Mouse (Mus musculus) liver, embryonic 14.5 days (tissue): ENCODE data around the gene Tmcc3. TPM values are rescaled to one million over a fixed set of nuclear protein-coding genes. Genes with fewer than 3 reads are reported as not detected.

Experiments used
- ATAC-seq: fragments of 200-750 bp; cut with Nextera tagmentation; 2 replicates; pipeline ENCODE4 v1.8.0; 2017; ENCODE audit warnings: moderate number of reproducible peaks, mild to moderate bottlenecking, moderate library complexity; ENCODE audit not compliant: insufficient read depth
- DNase-seq, 3 experiments: peaks; one replicate each; pipeline ENCODE4 v3.0.0-alpha.2; 2012 to 2013; ENCODE audit warnings: low read depth in 3 of 3, low spot score in 3 of 3
- H3K27ac ChIP-seq: fragments of 300-500 bp; sonication (generic); 2 replicates; pipeline ENCODE4 v1.5.1; 2014; ENCODE audit warnings: moderate library complexity, mild to moderate bottlenecking, control low read depth, inconsistent platforms
- H3K27me3 ChIP-seq: fragments of 300-500 bp; sonication (generic); 2 replicates; pipeline ENCODE4 v1.6.1; 2014; ENCODE audit warnings: mild to moderate bottlenecking, low read length, moderate library complexity; ENCODE audit not compliant: control insufficient read depth, insufficient read depth
- H3K36me3 ChIP-seq: fragments of 300-500 bp; sonication (generic); replicated peaks from 2 replicates; pipeline ENCODE4 v1.6.1; 2014; ENCODE audit warnings: low read depth; ENCODE audit not compliant: control insufficient read depth, insufficient read depth
- H3K4me1 ChIP-seq, 2 experiments: fragments of 200-500 bp in 1 of 2; fragments of 300-500 bp in 1 of 2; sonication (generic) in 1 of 2; replicated peaks; 2 replicates each; pipeline ENCODE4 v1.6.1; 2012 to 2014; ENCODE audit warnings: antibody characterized with exemption in 1 of 2, inconsistent platforms in 1 of 2, low read length in 1 of 2; ENCODE audit not compliant: control insufficient read depth in 2 of 2, insufficient read depth in 2 of 2
- H3K4me2 ChIP-seq: fragments of 300-500 bp; sonication (generic); 2 replicates; pipeline ENCODE4 v1.6.1; 2014; ENCODE audit warnings: low read depth, mild to moderate bottlenecking, control low read depth, moderate library complexity
- H3K4me3 ChIP-seq, 2 experiments: fragments of 200-500 bp in 1 of 2; fragments of 300-500 bp in 1 of 2; sonication (generic) in 1 of 2; 2 replicates each; pipeline ENCODE4 v1.5.1; 2012 to 2014; ENCODE audit warnings: low read depth in 2 of 2, low read length in 2 of 2, mild to moderate bottlenecking in 2 of 2, control low read depth in 1 of 2, inconsistent platforms in 1 of 2, moderate library complexity in 1 of 2; ENCODE audit not compliant: insufficient read depth in 1 of 2
- H3K9ac ChIP-seq: fragments of 300-500 bp; sonication (generic); replicated peaks from 2 replicates; pipeline ENCODE4 v1.6.1; 2014; ENCODE audit warnings: mild to moderate bottlenecking, control low read depth, moderate library complexity
- H3K9me3 ChIP-seq: fragments of 300-500 bp; sonication (generic); 2 replicates; pipeline ENCODE4 v1.6.1; 2016; ENCODE audit warnings: low read length, mixed read lengths; ENCODE audit not compliant: control insufficient read depth
- CTCF ChIP-seq: IDR thresholded peaks from 2 replicates; pipeline ENCODE4 v1.5.1; 2016; ENCODE audit warnings: antibody characterized with exemption, low read depth, control low read depth
- EP300 ChIP-seq: IDR thresholded peaks from 2 replicates; pipeline ENCODE4 v1.6.1; 2016; ENCODE audit warnings: antibody characterized with exemption, low read depth
- WGBS: fragments of 180-500 bp; shearing (Covaris S2); extraction: QIAGEN DNeasy Blood & Tissue Kit; methylation state at CpG from one replicate; pipeline ENCODE4 v1.1.7; 2014; ENCODE audit not compliant: insufficient replicate concordance; 5-methylcytosine and 5-hydroxymethylcytosine counted together
- polyA plus RNA-seq, 2 experiments: library from polyadenylated mRNA; depleted of rRNA in 1 of 2; stranded (reverse) in 1 of 2; unstranded in 1 of 2; fragments of >200 nt; fragmentation: Nextera tagmentation in 1 of 2; extraction: Ambion mirVana in 1 of 2; gene quantifications; 2 replicates each; pipeline versions ENCODE4 v1.2.1 to v1.2.3; 2012 to 2014

Gene Tmcc3
- polyA plus RNA-seq, 2 experiments, result 1.4 to 2.6 TPM

GRCm38 (mm10) chr10:94489509-94489908, 177.8 kb downstream of the Tmcc3 start:
- H3K4me3 ChIP-seq, result no peak overlapping the region
- 72% methylated on average over 4 of the region's 4 CpGs for WGBS
- DNase-seq, result no peak
- no peak overlapping the region for H3K9ac ChIP-seq
- H3K4me1 ChIP-seq, result no peaks in the 10 kb centered on the region
- no peaks in the 10 kb centered on the region for H3K27me3 ChIP-seq
- H3K27ac ChIP-seq, result no peak overlapping the region
- no peak for TF ChIP-seq CTCF
- no peak for TF ChIP-seq EP300
- H3K4me2 ChIP-seq, result no peak overlapping the region
- no peak for ATAC-seq
- H3K36me3 ChIP-seq, result no peaks in the 10 kb centered on the region
- H3K9me3 ChIP-seq, result no peaks in the 10 kb centered on the region

GRCm38 (mm10) chr10:94491006-94491405, 179.3 kb downstream of the Tmcc3 start:
- H3K27me3 ChIP-seq, result no peaks in the 10 kb centered on the region
- no peak for ATAC-seq
- H3K4me3 ChIP-seq, result no peak overlapping the region
- H3K36me3 ChIP-seq, result no peaks in the 10 kb centered on the region
- TF ChIP-seq EP300, result no peak
- no peak for TF ChIP-seq CTCF
- H3K9me3 ChIP-seq, result no peaks in the 10 kb centered on the region
- H3K9ac ChIP-seq, result no peak overlapping the region
- no peak overlapping the region for H3K27ac ChIP-seq
- DNase-seq, result no peak
- 66% methylated on average over 3 of the region's 3 CpGs for WGBS
- no peaks in the 10 kb centered on the region for H3K4me1 ChIP-seq
- H3K4me2 ChIP-seq, result no peak overlapping the region

- no peaks in the 10 kb centered on the region for H3K4me1 ChIP-seq
- DNase-seq (no peak), ATAC-seq (no peak)
- no peak for TF ChIP-seq CTCF
- no peak for TF ChIP-seq EP300
- no peak overlapping the region for H3K9ac ChIP-seq
- H3K27me3 ChIP-seq, result no peaks in the 10 kb centered on the region
- no peaks in the 10 kb centered on the region for H3K36me3 ChIP-seq
- no peak overlapping the region for H3K4me3 ChIP-seq
- 65% methylated on average over 8 of the region's 8 CpGs for WGBS
- H3K27ac ChIP-seq, result no peak overlapping the region
- H3K4me2 ChIP-seq, result no peak overlapping the region
- H3K9me3 ChIP-seq, result no peaks in the 10 kb centered on the region
Observed at GRCm38 (mm10) chr10:94494403-94494846, 182.7 kb downstream of the Tmcc3 start.

GRCm38 (mm10) chr10:94495496-94496235, 183.9 kb downstream of the Tmcc3 start:
- Histone ChIP-seq H3K4me1 (no peaks in the 10 kb centered on the region), H3K36me3 (no peaks in the 10 kb centered on the region), H3K4me3 (no peak overlapping the region), H3K27ac (no peak overlapping the region), H3K9me3 (no peaks in the 10 kb centered on the region), H3K4me2 (no peak overlapping the region), H3K9ac (no peak overlapping the region), H3K27me3 (no peaks in the 10 kb centered on the region)
- no peak for DNase-seq
- no peak for ATAC-seq
- TF ChIP-seq CTCF, result no peak
- no peak for TF ChIP-seq EP300
- WGBS, result 59% methylated on average over 7 of the region's 7 CpGs

DNA sequence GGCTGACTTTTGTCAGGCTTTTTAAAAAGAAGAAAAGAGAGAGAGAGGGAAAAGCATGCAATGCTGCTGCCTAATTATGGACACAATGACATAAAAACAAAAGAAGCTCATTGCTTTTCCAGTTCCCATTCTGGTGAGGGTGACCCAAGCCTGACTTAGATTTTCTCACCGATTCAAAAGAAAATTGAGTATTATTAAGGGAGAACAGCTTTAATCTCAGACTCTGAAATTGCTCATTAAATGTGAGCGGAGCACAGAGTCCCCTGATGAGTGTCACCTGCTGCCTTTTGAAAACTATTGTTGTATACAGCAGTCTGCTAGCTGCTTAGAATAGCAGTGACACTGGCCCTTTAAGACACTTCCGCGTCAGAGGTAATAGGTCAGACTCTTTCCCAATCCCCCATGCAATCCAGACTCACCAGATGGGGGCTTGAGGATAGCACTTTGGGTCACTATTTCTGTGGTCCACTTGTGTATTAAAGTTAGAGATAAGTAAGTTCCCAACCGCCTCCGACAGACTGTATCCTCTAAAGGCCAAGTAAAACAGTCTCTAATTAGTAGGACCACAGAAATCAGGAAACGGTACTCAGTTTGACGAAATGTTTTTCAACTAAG, 185.2 kb downstream of the Tmcc3 start:
- Histone ChIP-seq H3K9me3 (no peaks in the 10 kb centered on the region), H3K27ac (no peak overlapping the region), H3K36me3 (no peaks in the 10 kb centered on the region), H3K4me1 (no peaks in the 10 kb centered on the region), H3K9ac (no peak overlapping the region), H3K27me3 (no peaks in the 10 kb centered on the region), H3K4me2 (no peak overlapping the region), H3K4me3 (no peak overlapping the region)
- DNase-seq (no peak), ATAC-seq (no peak)
- TF ChIP-seq EP300 (no peak), CTCF (no peak)
- 64% methylated on average over 8 of the region's 8 CpGs for WGBS
